17 mouse cellular contexts compared by ENCODE assay signal in the genomic region with DNA sequence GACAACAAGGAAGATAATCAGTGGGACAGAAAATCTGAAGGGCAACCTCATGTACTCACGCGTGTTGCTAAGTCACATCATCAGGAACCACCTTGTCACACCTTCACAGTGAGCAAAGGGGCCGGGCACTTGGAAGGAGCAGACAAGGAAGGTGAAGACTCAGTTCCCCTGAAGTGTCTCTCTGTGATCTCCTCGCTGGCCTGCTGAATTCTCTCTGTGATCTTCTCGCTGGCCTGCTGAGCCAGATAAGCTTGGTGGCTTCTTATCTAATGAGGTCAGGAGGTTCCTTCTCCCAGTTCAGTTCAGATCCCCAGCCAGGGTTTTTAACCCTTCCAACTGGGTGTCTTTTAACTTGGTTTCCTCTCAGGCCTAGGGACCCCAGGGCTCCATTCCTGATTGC. TPM values are rescaled to one million over a fixed set of nuclear protein-coding genes. Genes with fewer than 3 reads are reported as not detected.
A peak's percentile ranks its signal among the peaks of the same experiment; 100 is the strongest.
DNase-seq lines count a peak whose midpoint lies in the region; ATAC-seq lines count a peak whose summit lies in the region.
"Had no signal": no experiment of that assay in that cellular context is flagged by ENCODE, and none has a peak within 500 bp of the region (broad histone marks: within the 10 kb centered on the region; RNA-seq: fewer than 3 reads in every experiment).

No protein-coding gene starts in this region.

- H3K9ac ChIP-seq in forebrain, embryonic 16.5 days (replicated peaks; ENCODE audit: low read depth, low read length) = no peak overlapping the region
- H3K9ac ChIP-seq in intestine, embryonic 16.5 days (ENCODE audit: low read depth, low read length) = 0 out of 2 replicates have a peak overlapping the region, but pooled peaks have one; percentile 37

- no peak overlapping the region for H3K4me2 ChIP-seq in forebrain, embryonic 16.5 days (ENCODE audit: low read length)
- peak overlapping the region; percentile 42 for H3K4me2 ChIP-seq in intestine, embryonic 16.5 days (ENCODE audit: low read depth, low read length)

- peak overlapping the region; percentile 9; the same call in 1 of the 2 replicates for H3K27ac ChIP-seq in forebrain, embryonic 10.5 days
- no peak overlapping the region for H3K27ac ChIP-seq in forebrain, embryonic 16.5 days (ENCODE audit: low read length)
- peak overlapping the region; percentile 85 for H3K27ac ChIP-seq in intestine, embryonic 16.5 days (ENCODE audit: low read length)
- H3K27ac ChIP-seq: gastrocnemius, adult 2 months; macrophage had no signal

- H3K4me1 ChIP-seq in forebrain, embryonic 10.5 days = peaks cover 16% of the 10 kb centered on the region
- no peaks in the 10 kb centered on the region for H3K4me1 ChIP-seq in forebrain, embryonic 16.5 days (replicated peaks; ENCODE audit: control insufficient read depth, insufficient read depth, low read length)
- peaks cover 6% of the 10 kb centered on the region; the same call in 1 of the 2 replicates for H3K4me1 ChIP-seq in intestine, embryonic 16.5 days (ENCODE audit: control insufficient read depth, insufficient read depth, low read length)
- H3K4me1 ChIP-seq in megakaryocyte, embryonic 14.5 days = peaks cover 62% of the 10 kb centered on the region

- ATAC-seq in forebrain, embryonic 16.5 days = no peak
- ATAC-seq in intestine, embryonic 16.5 days = peak; percentile 78

- peaks cover 32% of the 10 kb centered on the region for H3K27me3 ChIP-seq in forebrain, embryonic 10.5 days (ENCODE audit: poor library complexity, severe bottlenecking)
- H3K27me3 ChIP-seq in forebrain, embryonic 16.5 days (replicated peaks; ENCODE audit: control insufficient read depth, insufficient read depth, low read length) = no peaks in the 10 kb centered on the region
- no peaks in the 10 kb centered on the region for H3K27me3 ChIP-seq in intestine, embryonic 16.5 days (replicated peaks; ENCODE audit: control insufficient read depth, insufficient read depth, low read length)
- H3K27me3 ChIP-seq in megakaryocyte, embryonic 14.5 days (replicated peaks) = peaks cover 1% of the 10 kb centered on the region

- H3K36me3 ChIP-seq in forebrain, embryonic 10.5 days (replicated peaks) = no peaks in the 10 kb centered on the region
- no peaks in the 10 kb centered on the region for H3K36me3 ChIP-seq in forebrain, embryonic 16.5 days (ENCODE audit: control insufficient read depth, insufficient read depth)
- no peaks in the 10 kb centered on the region for H3K36me3 ChIP-seq in intestine, embryonic 16.5 days (ENCODE audit: control insufficient read depth, insufficient read depth, low read length)
- peaks cover 10% of the 10 kb centered on the region for H3K36me3 ChIP-seq in megakaryocyte, embryonic 14.5 days (replicated peaks; ENCODE audit: low read length)

- 86% methylated on average over 5 of the region's 5 CpGs for WGBS in forebrain, embryonic 10.5 days
- 85% methylated on average over 5 of the region's 5 CpGs for WGBS in forebrain, embryonic 16.5 days
- 58% methylated on average over 5 of the region's 5 CpGs for WGBS in intestine, embryonic 16.5 days

- H3K9me3 ChIP-seq in forebrain, embryonic 10.5 days = no peaks in the 10 kb centered on the region
- no peaks in the 10 kb centered on the region for H3K9me3 ChIP-seq in forebrain, embryonic 16.5 days (ENCODE audit: control insufficient read depth, low read length)
- no peaks in the 10 kb centered on the region for H3K9me3 ChIP-seq in intestine, embryonic 16.5 days (ENCODE audit: control insufficient read depth, low read length)
- H3K9me3 ChIP-seq in megakaryocyte, embryonic 14.5 days = peaks cover 5% of the 10 kb centered on the region

- no peak for DNase-seq in forebrain, embryonic 10.5 days (ENCODE audit: extremely low spot score, low spot score)
- peak; percentile 32 for DNase-seq in ZHBTc4 (ENCODE audit: low read depth, low spot score)
- no peak for DNase-seq in urinary bladder, postnatal 4 days (ENCODE audit: low spot score in 2 of 2)
- DNase-seq in gastrocnemius, adult 18-20 months (ENCODE audit: low spot score) = no peak
- DNase-seq in left cerebral cortex, adult 9 months (ENCODE audit: low spot score in 2 of 2) = no peak
- DNase-seq: adrenal gland, postnatal 36 days; cerebellum, adult 2 months; embryo, embryonic 11 days; gastrocnemius, adult 2 months; kidney, postnatal 14 days; layer of hippocampus, postnatal 36 days had no signal

- H3K4me3 ChIP-seq in forebrain, embryonic 10.5 days = no peak overlapping the region
- H3K4me3 ChIP-seq in forebrain, embryonic 16.5 days (replicated peaks; ENCODE audit: low read length) = no peak overlapping the region
- peak overlapping the region; percentile 18 for H3K4me3 ChIP-seq in intestine, embryonic 16.5 days (ENCODE audit: low read length)
- peak overlapping the region; percentile 69 for H3K4me3 ChIP-seq in megakaryocyte, embryonic 14.5 days (replicated peaks)
- H3K4me3 ChIP-seq: gastrocnemius, adult 2 months had no signal

RNA-seq across cellular contexts. Expression of a gene that starts 8.1 kb away (rescaled TPM):
- polyA plus RNA-seq in forebrain, embryonic 10.5 days (2016; fragmentation: Nextera tagmentation; extraction: Ambion mirVana) = 0.11 TPM in 1 of 2 replicates, not detected in the other
- polyA plus RNA-seq in forebrain, embryonic 16.5 days (2015; fragmentation: Nextera tagmentation; extraction: Ambion mirVana) = not detected in 2 replicates
- polyA plus RNA-seq in intestine, embryonic 16.5 days (2015; fragmentation: Nextera tagmentation; extraction: Ambion mirVana) = 4.0 and 5.8 TPM in 2 replicates
- 3.6 TPM in 1 of 2 replicates, not detected in the other for polyA plus RNA-seq in megakaryocyte, embryonic 14.5 days (2012; ENCODE audit: insufficient read depth, low replicate concordance)
- total RNA-seq in gastrocnemius, adult 18-20 months (2021) = not detected
- total RNA-seq: gastrocnemius, adult 2 months; layer of hippocampus, postnatal 36 days had no signal

RNA-seq across cellular contexts. Expression of a gene that starts 24.6 kb away (rescaled TPM):
- not detected in 2 replicates for polyA plus RNA-seq in forebrain, embryonic 10.5 days (2016; fragmentation: Nextera tagmentation; extraction: Ambion mirVana)
- polyA plus RNA-seq in forebrain, embryonic 16.5 days (2015; fragmentation: Nextera tagmentation; extraction: Ambion mirVana) = not detected in 2 replicates
- 0.37 and 0.57 TPM in 2 replicates for polyA plus RNA-seq in intestine, embryonic 16.5 days (2015; fragmentation: Nextera tagmentation; extraction: Ambion mirVana)
- 0.12 TPM in 1 of 2 replicates, not detected in the other for polyA plus RNA-seq in megakaryocyte, embryonic 14.5 days (2012; ENCODE audit: insufficient read depth, low replicate concordance)
- total RNA-seq in gastrocnemius, adult 18-20 months (2021) = not detected
- total RNA-seq: adrenal gland, postnatal 36 days; gastrocnemius, adult 2 months; layer of hippocampus, postnatal 36 days had no signal
- polyA plus RNA-seq: cerebellum, adult 2 months; limb, embryonic 14.5 days had no signal

RNA-seq across cellular contexts. Expression of a gene that starts 27.1 kb away (rescaled TPM):
- 0.42 and 0.57 TPM in 2 replicates for polyA plus RNA-seq in forebrain, embryonic 10.5 days (2016; fragmentation: Nextera tagmentation; extraction: Ambion mirVana)
- polyA plus RNA-seq in forebrain, embryonic 16.5 days (2015; fragmentation: Nextera tagmentation; extraction: Ambion mirVana) = 0.10 TPM in 1 of 2 replicates, not detected in the other
- polyA plus RNA-seq in intestine, embryonic 16.5 days (2015; fragmentation: Nextera tagmentation; extraction: Ambion mirVana) = 0.27 and 0.37 TPM in 2 replicates
- 38.9 and 51.5 TPM in 2 replicates for polyA plus RNA-seq in megakaryocyte, embryonic 14.5 days (2012; ENCODE audit: insufficient read depth, low replicate concordance)
- under 1 TPM in 1 of 2 experiments, not detected in 1; 0.12 TPM for total RNA-seq in gastrocnemius, adult 18-20 months (2021)
- total RNA-seq: gastrocnemius, adult 2 months had no signal
- polyA plus RNA-seq: heart, postnatal 0 days had no signal

RNA-seq across cellular contexts. Expression of a gene that starts 39.6 kb away (rescaled TPM):
- polyA plus RNA-seq in forebrain, embryonic 10.5 days (2016; fragmentation: Nextera tagmentation; extraction: Ambion mirVana) = not detected in 2 replicates
- not detected in 2 replicates for polyA plus RNA-seq in forebrain, embryonic 16.5 days (2015; fragmentation: Nextera tagmentation; extraction: Ambion mirVana)
- 0.56 and 0.72 TPM in 2 replicates for polyA plus RNA-seq in intestine, embryonic 16.5 days (2015; fragmentation: Nextera tagmentation; extraction: Ambion mirVana)
- 0.07 TPM in 1 of 2 replicates, not detected in the other for polyA plus RNA-seq in megakaryocyte, embryonic 14.5 days (2012; ENCODE audit: insufficient read depth, low replicate concordance)
- total RNA-seq in gastrocnemius, adult 18-20 months (2021) = not detected
- total RNA-seq: gastrocnemius, adult 2 months; layer of hippocampus, postnatal 36 days had no signal

RNA-seq across cellular contexts. Expression of a gene that starts 43.8 kb away (rescaled TPM):
- 0.06 TPM in 1 of 2 replicates, not detected in the other for polyA plus RNA-seq in forebrain, embryonic 10.5 days (2016; fragmentation: Nextera tagmentation; extraction: Ambion mirVana)
- polyA plus RNA-seq in forebrain, embryonic 16.5 days (2015; fragmentation: Nextera tagmentation; extraction: Ambion mirVana) = not detected in 2 replicates
- 0.44 and 0.59 TPM in 2 replicates for polyA plus RNA-seq in intestine, embryonic 16.5 days (2015; fragmentation: Nextera tagmentation; extraction: Ambion mirVana)
- polyA plus RNA-seq in megakaryocyte, embryonic 14.5 days (2012; ENCODE audit: insufficient read depth, low replicate concordance) = 0.94 TPM in 1 of 2 replicates, not detected in the other
- under 1 TPM in 1 of 2 experiments, not detected in 1; 0.05 TPM for total RNA-seq in gastrocnemius, adult 18-20 months (2021)
- total RNA-seq: gastrocnemius, adult 2 months had no signal

Comparison
In these comparisons a context has a peak if more than half of its experiments do, and no peak if none do; other contexts are left out.
1. H3K4me3 ChIP-seq: peak in intestine, embryonic 16.5 days (single experiment) and megakaryocyte, embryonic 14.5 days (single experiment); none in forebrain, embryonic 10.5 days (single experiment) and forebrain, embryonic 16.5 days (single experiment).
2. RNA of a gene that starts 27.1 kb away (polyA plus RNA-seq): 38.9 to 51.5 TPM in megakaryocyte, embryonic 14.5 days; 0.42 to 0.57 TPM in forebrain, embryonic 10.5 days, 0.27 to 0.37 TPM in intestine, embryonic 16.5 days and 0.10 TPM in forebrain, embryonic 16.5 days; every median in the first group is over 10 times any median in the second.